21 mouse cellular contexts compared by ENCODE assay signal in the genomic region with DNA sequence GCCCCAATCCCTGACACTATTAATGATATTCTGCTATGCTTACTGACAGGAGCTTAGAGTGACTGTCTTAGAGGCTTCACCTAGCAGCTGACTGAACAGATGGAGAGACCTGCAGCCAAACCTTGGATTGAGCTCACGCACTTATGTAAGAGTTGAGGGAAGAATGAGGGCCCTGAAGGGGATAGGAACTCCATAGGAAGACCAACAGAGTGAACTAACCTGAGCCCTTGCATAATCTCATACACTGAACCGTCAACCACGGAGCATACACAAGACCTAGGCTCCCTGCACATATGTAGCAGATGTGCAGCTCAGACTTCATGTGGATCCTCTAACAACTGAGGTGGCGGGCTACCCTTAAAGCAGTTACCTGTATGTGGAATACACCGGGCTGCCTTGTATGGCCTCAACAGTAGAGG.
DNase-seq lines count a peak whose midpoint lies in the region; ATAC-seq lines count a peak whose summit lies in the region.
"Had no signal": no experiment of that assay in that cellular context is flagged by ENCODE, and none has a peak within 500 bp of the region (broad histone marks: within the 10 kb centered on the region; RNA-seq: fewer than 3 reads in every experiment).

No protein-coding gene starts in this region.

- H3K4me2 ChIP-seq in forebrain, embryonic 16.5 days (ENCODE audit: low read length), result no peak overlapping the region
- H3K4me2 ChIP-seq in forebrain, embryonic 12.5 days, result no peak overlapping the region
- no peak overlapping the region for H3K4me2 ChIP-seq in midbrain, embryonic 16.5 days (ENCODE audit: low read length)
- H3K4me2 ChIP-seq: embryonic facial prominence, embryonic 12.5 days; heart, embryonic 11.5 days; liver, embryonic 13.5 days; midbrain, embryonic 11.5 days had no signal

- H3K36me3 ChIP-seq in forebrain, embryonic 16.5 days (ENCODE audit: control insufficient read depth, insufficient read depth), result no peaks in the 10 kb centered on the region
- H3K36me3 ChIP-seq in forebrain, embryonic 12.5 days (replicated peaks), result no peaks in the 10 kb centered on the region
- no peaks in the 10 kb centered on the region for H3K36me3 ChIP-seq in midbrain, embryonic 16.5 days (ENCODE audit: control insufficient read depth, insufficient read depth, low read length)
- H3K36me3 ChIP-seq: embryonic facial prominence, embryonic 12.5 days; G1E; liver, embryonic 13.5 days had no signal

- H3K9me3 ChIP-seq in forebrain, embryonic 16.5 days (ENCODE audit: control insufficient read depth, low read length), result no peaks in the 10 kb centered on the region
- no peaks in the 10 kb centered on the region for H3K9me3 ChIP-seq in forebrain, embryonic 12.5 days
- no peaks in the 10 kb centered on the region for H3K9me3 ChIP-seq in midbrain, embryonic 16.5 days (replicated peaks; ENCODE audit: control insufficient read depth, low read length, poor library complexity, severe bottlenecking)
- H3K9me3 ChIP-seq: embryonic facial prominence, embryonic 12.5 days; liver, embryonic 13.5 days had no signal

- no peaks in the 10 kb centered on the region for H3K27me3 ChIP-seq in forebrain, embryonic 16.5 days (replicated peaks; ENCODE audit: control insufficient read depth, insufficient read depth, low read length)
- H3K27me3 ChIP-seq in forebrain, embryonic 12.5 days, result no peaks in the 10 kb centered on the region
- H3K27me3 ChIP-seq in midbrain, embryonic 16.5 days (ENCODE audit: control insufficient read depth, insufficient read depth, low read depth, low read length), result no peaks in the 10 kb centered on the region
- H3K27me3 ChIP-seq: CH12.LX; embryonic facial prominence, embryonic 12.5 days; liver, embryonic 13.5 days; Patski had no signal

- peak; percentile 54; the same call in 1 of the 2 replicates for ATAC-seq in forebrain, embryonic 16.5 days
- ATAC-seq in forebrain, embryonic 12.5 days (ENCODE audit: low FRiP score), result no peak
- no peak for ATAC-seq in midbrain, embryonic 16.5 days
- ATAC-seq: Patski had no signal

- no peak overlapping the region for H3K27ac ChIP-seq in forebrain, embryonic 16.5 days (ENCODE audit: low read length)
- H3K27ac ChIP-seq in forebrain, embryonic 12.5 days, result no peak overlapping the region
- H3K27ac ChIP-seq in midbrain, embryonic 16.5 days (ENCODE audit: low read length), result no peak overlapping the region
- H3K27ac ChIP-seq: embryonic facial prominence, embryonic 12.5 days; left cerebral cortex, adult 2 months; liver, embryonic 13.5 days had no signal

- no peak overlapping the region for H3K9ac ChIP-seq in forebrain, embryonic 16.5 days (replicated peaks; ENCODE audit: low read depth, low read length)
- no peak overlapping the region for H3K9ac ChIP-seq in forebrain, embryonic 12.5 days
- no peak overlapping the region for H3K9ac ChIP-seq in midbrain, embryonic 16.5 days (ENCODE audit: low read depth, low read length)
- H3K9ac ChIP-seq: embryonic facial prominence, embryonic 12.5 days; liver, embryonic 13.5 days had no signal

- H3K4me3 ChIP-seq in forebrain, embryonic 16.5 days (replicated peaks; ENCODE audit: low read length), result no peak overlapping the region
- no peak overlapping the region for H3K4me3 ChIP-seq in forebrain, embryonic 12.5 days (replicated peaks)
- no peak overlapping the region for H3K4me3 ChIP-seq in midbrain, embryonic 16.5 days (ENCODE audit: low read depth, low read length)
- H3K4me3 ChIP-seq: embryonic facial prominence, embryonic 12.5 days; left cerebral cortex, adult 2 months; liver, embryonic 13.5 days had no signal

- H3K4me1 ChIP-seq in forebrain, embryonic 16.5 days (replicated peaks; ENCODE audit: control insufficient read depth, insufficient read depth, low read length), result peaks cover 3% of the 10 kb centered on the region; the same call in 1 of the 2 replicates
- peaks cover 4% of the 10 kb centered on the region for H3K4me1 ChIP-seq in forebrain, embryonic 12.5 days
- H3K4me1 ChIP-seq in midbrain, embryonic 16.5 days (ENCODE audit: control insufficient read depth, insufficient read depth, low read length), result no peaks in the 10 kb centered on the region
- H3K4me1 ChIP-seq: embryonic facial prominence, embryonic 12.5 days; liver, embryonic 13.5 days had no signal

- peak; percentile 54 for DNase-seq in cerebellum, adult 11 months
- peak; percentile 51 for DNase-seq in cerebellum, adult 8-10 months
- peak; percentile 58 to 60 for DNase-seq in cerebellum, postnatal 36 days
- DNase-seq in urinary bladder, postnatal 36 days (ENCODE audit: low spot score in 2 of 2), result no peak
- DNase-seq: B cell, adult 2 months; heart, postnatal 10 days; kidney, adult 18-20 months; kidney, postnatal 4 days; liver, embryonic 13.5 days; lung, adult 2 months; lung, postnatal 14 days had no signal

- WGBS in forebrain, embryonic 16.5 days, result 78% methylated on average over 5 of the region's 5 CpGs
- WGBS in forebrain, embryonic 12.5 days, result 94% methylated on average over 5 of the region's 5 CpGs
- WGBS in midbrain, embryonic 16.5 days, result 90% methylated on average over 5 of the region's 5 CpGs

Comparison
In these comparisons a context has a peak if more than half of its experiments do, and no peak if none do; other contexts are left out.
1. DNase-seq: peak in cerebellum, adult 11 months (single experiment), cerebellum, adult 8-10 months (single experiment) and cerebellum, postnatal 36 days (2 of 2); none in urinary bladder, postnatal 36 days (0 of 2).